Mouse (Mus musculus): ENCODE results near the gene Gm960. TPM values are rescaled to one million over a fixed set of nuclear protein-coding genes. Genes with fewer than 3 reads are reported as not detected.

Gene Gm960
- polyA plus RNA-seq, 1 experiment from 2014 or later: 7.6 TPM

GRCm38 (mm10) chr19:4666815-4667214 lies 31.7 kb downstream of the Gm960 start:
- Histone ChIP-seq H3K4me2 (ENCODE audit: low read length) (no peak overlapping the region), H3K27ac (replicated peaks; ENCODE audit: low read depth, low read length) (no peak overlapping the region), H3K27me3 (ENCODE audit: control insufficient read depth, insufficient read depth, low read length) (no peaks in the 10 kb centered on the region), H3K36me3 (ENCODE audit: control insufficient read depth, insufficient read depth, low read length) (no peaks in the 10 kb centered on the region), H3K4me1 (ENCODE audit: control insufficient read depth, insufficient read depth, low read length) (no peaks in the 10 kb centered on the region), H3K9me3 (ENCODE audit: control insufficient read depth, low read length) (no peaks in the 10 kb centered on the region), H3K4me3 (replicated peaks; ENCODE audit: low read depth, low read length) (no peak overlapping the region), H3K9ac (replicated peaks; ENCODE audit: low read length) (no peak overlapping the region)
- DNase-seq: peak; percentile 6
- no peak for ATAC-seq (ENCODE audit: low FRiP score, low TSS enrichment)

DNA sequence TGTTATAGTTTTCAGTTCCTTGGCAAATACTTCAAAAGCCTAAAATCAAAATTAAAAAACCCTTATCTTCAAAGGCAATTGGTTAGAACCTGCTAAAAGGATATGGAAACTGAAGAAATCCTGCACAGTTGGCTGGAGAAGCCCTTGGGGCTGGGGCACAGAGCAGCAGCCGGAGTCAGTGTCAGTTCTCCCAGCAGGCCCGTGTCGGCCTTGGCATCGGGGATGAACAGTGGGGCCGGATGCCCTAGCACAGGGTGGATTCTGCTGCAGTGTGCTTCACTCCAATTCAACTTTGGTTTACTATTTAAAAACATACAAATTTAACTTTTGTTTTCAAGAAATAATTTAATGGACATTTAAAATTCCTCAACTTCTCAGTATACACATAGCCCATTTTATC lies 40.3 kb downstream of the Gm960 start:
- Histone ChIP-seq H3K9ac (replicated peaks; ENCODE audit: low read length) (no peak overlapping the region), H3K9me3 (ENCODE audit: control insufficient read depth, low read length) (no peaks in the 10 kb centered on the region), H3K27ac (replicated peaks; ENCODE audit: low read depth, low read length) (no peak overlapping the region), H3K4me1 (ENCODE audit: control insufficient read depth, insufficient read depth, low read length) (no peaks in the 10 kb centered on the region), H3K36me3 (ENCODE audit: control insufficient read depth, insufficient read depth, low read length) (no peaks in the 10 kb centered on the region), H3K4me2 (ENCODE audit: low read length) (no peak overlapping the region), H3K27me3 (ENCODE audit: control insufficient read depth, insufficient read depth, low read length) (no peaks in the 10 kb centered on the region), H3K4me3 (replicated peaks; ENCODE audit: low read depth, low read length) (no peak overlapping the region)
- ATAC-seq (ENCODE audit: low FRiP score, low TSS enrichment) (no peak), DNase-seq (no peak)
- 93% methylated on average over 5 of the region's 5 CpGs for WGBS

DNA sequence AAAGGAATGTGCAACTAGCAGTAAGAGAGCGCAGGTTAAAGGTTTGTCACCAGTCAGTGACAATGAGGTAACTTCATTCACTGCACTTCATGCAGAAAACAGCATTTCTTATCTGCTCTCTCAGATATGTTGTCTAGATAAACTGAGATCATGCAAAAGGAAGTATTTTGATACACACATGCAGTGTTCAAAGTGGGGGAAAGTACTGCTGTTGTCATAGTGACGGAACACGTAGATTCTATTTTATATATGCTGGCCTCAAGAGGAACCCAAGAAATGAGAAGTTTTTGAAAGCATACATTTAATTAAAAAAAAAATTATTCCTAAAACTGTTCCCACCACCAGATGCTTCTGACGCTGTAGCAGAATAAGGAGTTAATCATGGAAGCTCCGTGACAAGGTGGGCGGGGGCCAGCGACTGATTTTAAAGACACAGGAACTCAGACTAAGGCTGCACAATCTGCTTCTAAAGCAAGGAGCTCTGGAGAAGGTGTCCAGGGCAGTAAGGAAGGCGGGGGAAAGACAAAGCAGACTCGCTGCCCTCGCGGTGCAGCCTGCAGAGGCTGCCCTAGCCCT lies 51.5 kb downstream of the Gm960 start:
- no peak overlapping the region for H3K27ac ChIP-seq (replicated peaks; ENCODE audit: low read depth, low read length)
- no peak for DNase-seq
- H3K4me3 ChIP-seq (replicated peaks; ENCODE audit: low read depth, low read length): no peak overlapping the region
- H3K9me3 ChIP-seq (ENCODE audit: control insufficient read depth, low read length): no peaks in the 10 kb centered on the region
- H3K36me3 ChIP-seq (ENCODE audit: control insufficient read depth, insufficient read depth, low read length): no peaks in the 10 kb centered on the region
- ATAC-seq (ENCODE audit: low FRiP score, low TSS enrichment): no peak
- H3K9ac ChIP-seq (replicated peaks; ENCODE audit: low read length): no peak overlapping the region
- no peaks in the 10 kb centered on the region for H3K27me3 ChIP-seq (ENCODE audit: control insufficient read depth, insufficient read depth, low read length)
- no peaks in the 10 kb centered on the region for H3K4me1 ChIP-seq (ENCODE audit: control insufficient read depth, insufficient read depth, low read length)
- WGBS: 66% methylated on average over 11 of the region's 11 CpGs
- no peak overlapping the region for H3K4me2 ChIP-seq (ENCODE audit: low read length)

- H3K9ac ChIP-seq (replicated peaks; ENCODE audit: low read length): no peak overlapping the region
- H3K4me2 ChIP-seq (ENCODE audit: low read length): no peak overlapping the region
- 43% methylated on average over 10 of the region's 10 CpGs for WGBS
- no peaks in the 10 kb centered on the region for H3K4me1 ChIP-seq (ENCODE audit: control insufficient read depth, insufficient read depth, low read length)
- H3K9me3 ChIP-seq (ENCODE audit: control insufficient read depth, low read length): no peaks in the 10 kb centered on the region
- no peak for ATAC-seq (ENCODE audit: low FRiP score, low TSS enrichment)
- H3K27me3 ChIP-seq (ENCODE audit: control insufficient read depth, insufficient read depth, low read length): no peaks in the 10 kb centered on the region
- no peaks in the 10 kb centered on the region for H3K36me3 ChIP-seq (ENCODE audit: control insufficient read depth, insufficient read depth, low read length)
- no peak overlapping the region for H3K27ac ChIP-seq (replicated peaks; ENCODE audit: low read depth, low read length)
- peak; percentile 72 for DNase-seq
- H3K4me3 ChIP-seq (replicated peaks; ENCODE audit: low read depth, low read length): no peak overlapping the region
Observed at GRCm38 (mm10) chr19:4644271-4644670, 54.2 kb downstream of the Gm960 start.

DNA sequence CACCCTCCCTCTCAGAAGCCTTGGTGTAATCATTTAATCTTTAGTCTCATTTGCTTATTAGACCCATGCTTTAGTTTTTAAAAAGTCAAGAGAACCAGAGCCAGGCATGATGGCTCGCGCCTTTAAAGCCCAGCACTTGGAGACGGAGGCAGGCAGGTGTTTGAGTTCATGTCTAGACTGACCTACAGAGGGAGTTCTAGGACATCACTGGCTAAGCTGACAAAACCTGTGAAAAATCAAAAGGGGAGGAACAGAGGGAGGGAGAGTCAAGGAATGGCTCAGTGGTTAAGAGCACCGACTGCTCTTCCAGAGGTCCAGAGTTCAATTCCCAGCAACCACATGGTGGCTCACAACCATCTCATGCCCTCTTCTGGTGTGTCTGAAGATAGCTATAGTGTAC lies 62.5 kb downstream of the Gm960 start:
- ATAC-seq (ENCODE audit: low FRiP score, low TSS enrichment) (no peak), DNase-seq (no peak)
- H3K27me3 ChIP-seq (ENCODE audit: control insufficient read depth, insufficient read depth, low read length): no peaks in the 10 kb centered on the region
- H3K4me1 ChIP-seq (ENCODE audit: control insufficient read depth, insufficient read depth, low read length): no peaks in the 10 kb centered on the region
- no peaks in the 10 kb centered on the region for H3K36me3 ChIP-seq (ENCODE audit: control insufficient read depth, insufficient read depth, low read length)
- H3K9me3 ChIP-seq (ENCODE audit: control insufficient read depth, low read length): no peaks in the 10 kb centered on the region
- no peak overlapping the region for H3K9ac ChIP-seq (replicated peaks; ENCODE audit: low read length)
- H3K4me3 ChIP-seq (replicated peaks; ENCODE audit: low read depth, low read length): no peak overlapping the region
- no peak overlapping the region for H3K27ac ChIP-seq (replicated peaks; ENCODE audit: low read depth, low read length)
- no peak overlapping the region for H3K4me2 ChIP-seq (ENCODE audit: low read length)
- WGBS: 64% methylated on average over 4 of the region's 4 CpGs

DNA sequence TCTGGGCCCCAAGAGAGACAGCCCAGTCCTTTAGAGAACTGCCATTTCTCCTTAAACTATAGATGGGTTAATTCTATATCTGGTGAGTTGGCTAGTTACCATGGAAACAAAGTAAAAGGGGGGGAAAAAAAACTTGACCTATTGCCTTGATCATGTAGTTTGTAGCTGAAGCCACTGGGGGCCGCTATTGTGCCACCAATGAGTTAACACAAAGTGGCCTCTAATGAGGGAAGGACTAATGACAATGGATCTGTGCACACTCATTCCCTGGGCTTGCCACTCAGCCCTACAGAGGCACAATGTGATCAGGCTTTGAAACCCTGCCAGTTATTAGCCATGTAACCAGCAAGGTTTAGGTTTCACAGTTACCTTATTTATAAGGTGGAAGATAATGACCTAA lies 69.6 kb downstream of the Gm960 start:
- H3K4me1 ChIP-seq (ENCODE audit: control insufficient read depth, insufficient read depth, low read length): peaks cover 13% of the 10 kb centered on the region
- H3K27me3 ChIP-seq (ENCODE audit: control insufficient read depth, insufficient read depth, low read length): no peaks in the 10 kb centered on the region
- ATAC-seq (ENCODE audit: low FRiP score, low TSS enrichment) (no peak), DNase-seq (peak; percentile 90)
- H3K4me3 ChIP-seq (replicated peaks; ENCODE audit: low read depth, low read length): no peak overlapping the region
- H3K27ac ChIP-seq (replicated peaks; ENCODE audit: low read depth, low read length): peak overlapping the region; percentile 15; the same call in 1 of the 2 replicates
- no peak overlapping the region for H3K9ac ChIP-seq (replicated peaks; ENCODE audit: low read length)
- no peak overlapping the region for H3K4me2 ChIP-seq (ENCODE audit: low read length)
- no peaks in the 10 kb centered on the region for H3K9me3 ChIP-seq (ENCODE audit: control insufficient read depth, low read length)
- H3K36me3 ChIP-seq (ENCODE audit: control insufficient read depth, insufficient read depth, low read length): peaks cover 3% of the 10 kb centered on the region
- WGBS: 0% methylated on average over 1 of the region's 1 CpGs

DNA sequence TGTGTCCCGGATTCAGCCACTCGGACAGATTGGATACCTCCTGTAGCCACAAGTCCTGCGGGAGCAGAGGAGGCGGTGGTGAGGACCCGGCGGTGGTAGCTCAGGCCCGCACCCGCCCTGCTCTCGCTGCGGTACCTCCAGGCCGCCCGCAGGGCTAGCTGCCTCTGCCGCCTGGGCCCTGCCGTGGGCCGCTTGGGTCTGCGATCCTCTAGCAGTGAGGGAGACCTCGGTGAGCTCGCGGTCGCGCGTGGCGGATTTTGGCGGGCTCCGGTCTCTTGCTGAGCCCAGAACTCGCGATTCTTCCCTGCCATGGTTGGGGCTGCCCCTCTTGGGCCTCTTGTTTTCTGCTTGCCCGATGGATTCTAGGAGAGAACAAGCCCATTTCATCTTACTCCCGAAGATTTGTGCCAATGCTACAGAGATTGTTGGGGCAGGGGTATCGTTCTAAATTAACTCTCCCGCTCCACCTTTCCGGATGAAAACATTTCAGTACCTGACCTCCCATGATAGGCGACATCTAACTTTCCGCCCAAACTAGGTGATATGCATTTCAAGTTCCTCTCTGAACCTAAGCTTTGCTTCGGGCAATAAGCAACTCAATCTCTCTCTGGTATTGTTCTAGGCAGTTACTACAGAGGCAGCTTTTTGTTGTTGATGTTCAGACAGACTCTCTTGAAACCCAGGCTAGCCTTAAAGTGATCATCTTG lies 72.5 kb downstream of the Gm960 start:
- peak overlapping the region; percentile 95 for H3K4me2 ChIP-seq (ENCODE audit: low read length)
- peak overlapping the region; percentile 81 for H3K4me3 ChIP-seq (replicated peaks; ENCODE audit: low read depth, low read length)
- H3K9me3 ChIP-seq (ENCODE audit: control insufficient read depth, low read length): no peaks in the 10 kb centered on the region
- ATAC-seq (ENCODE audit: low FRiP score, low TSS enrichment): peak; percentile 57
- 2% methylated on average over 35 of the region's 35 CpGs for WGBS
- peaks cover 13% of the 10 kb centered on the region for H3K4me1 ChIP-seq (ENCODE audit: control insufficient read depth, insufficient read depth, low read length)
- no peak for DNase-seq
- peak overlapping the region; percentile 85 for H3K9ac ChIP-seq (replicated peaks; ENCODE audit: low read length)
- H3K27me3 ChIP-seq (ENCODE audit: control insufficient read depth, insufficient read depth, low read length): no peaks in the 10 kb centered on the region
- peak overlapping the region; percentile 91 for H3K27ac ChIP-seq (replicated peaks; ENCODE audit: low read depth, low read length)
- H3K36me3 ChIP-seq (ENCODE audit: control insufficient read depth, insufficient read depth, low read length): peaks cover 31% of the 10 kb centered on the region

- DNase-seq: peak; percentile 97
- Histone ChIP-seq H3K27me3 (ENCODE audit: control insufficient read depth, insufficient read depth, low read length) (no peaks in the 10 kb centered on the region), H3K9me3 (ENCODE audit: control insufficient read depth, low read length) (no peaks in the 10 kb centered on the region), H3K4me1 (ENCODE audit: control insufficient read depth, insufficient read depth, low read length) (peaks cover 13% of the 10 kb centered on the region), H3K9ac (replicated peaks; ENCODE audit: low read length) (peak within 1 kb of the TSS; percentile 85), H3K27ac (replicated peaks; ENCODE audit: low read depth, low read length) (peak within 1 kb of the TSS; percentile 91), H3K36me3 (ENCODE audit: control insufficient read depth, insufficient read depth, low read length) (peaks cover 37% of the 10 kb centered on the region), H3K4me3 (replicated peaks; ENCODE audit: low read depth, low read length) (peak within 1 kb of the TSS; percentile 81), H3K4me2 (ENCODE audit: low read length) (peak within 1 kb of the TSS; percentile 95)
- under 1% methylated on average over 64 of the region's 64 CpGs for WGBS
- ATAC-seq (ENCODE audit: low FRiP score, low TSS enrichment): peak; percentile 91
Observed at GRCm38 (mm10) chr19:4625179-4625828, 73.2 kb downstream of the Gm960 start, which contains the start of gene Rce1. Gene Rce1 (minus strand): TSS chr19:4625641.

All from midbrain, embryonic 14.5 days (tissue).